Mouse (Mus musculus): ENCODE results near the gene Proser2. TPM values are rescaled to one million over a fixed set of nuclear protein-coding genes. Genes with fewer than 3 reads are reported as not detected.

Gene Proser2
- polyA plus RNA-seq (2017; shearing (Covaris generic)): not detected

DNA sequence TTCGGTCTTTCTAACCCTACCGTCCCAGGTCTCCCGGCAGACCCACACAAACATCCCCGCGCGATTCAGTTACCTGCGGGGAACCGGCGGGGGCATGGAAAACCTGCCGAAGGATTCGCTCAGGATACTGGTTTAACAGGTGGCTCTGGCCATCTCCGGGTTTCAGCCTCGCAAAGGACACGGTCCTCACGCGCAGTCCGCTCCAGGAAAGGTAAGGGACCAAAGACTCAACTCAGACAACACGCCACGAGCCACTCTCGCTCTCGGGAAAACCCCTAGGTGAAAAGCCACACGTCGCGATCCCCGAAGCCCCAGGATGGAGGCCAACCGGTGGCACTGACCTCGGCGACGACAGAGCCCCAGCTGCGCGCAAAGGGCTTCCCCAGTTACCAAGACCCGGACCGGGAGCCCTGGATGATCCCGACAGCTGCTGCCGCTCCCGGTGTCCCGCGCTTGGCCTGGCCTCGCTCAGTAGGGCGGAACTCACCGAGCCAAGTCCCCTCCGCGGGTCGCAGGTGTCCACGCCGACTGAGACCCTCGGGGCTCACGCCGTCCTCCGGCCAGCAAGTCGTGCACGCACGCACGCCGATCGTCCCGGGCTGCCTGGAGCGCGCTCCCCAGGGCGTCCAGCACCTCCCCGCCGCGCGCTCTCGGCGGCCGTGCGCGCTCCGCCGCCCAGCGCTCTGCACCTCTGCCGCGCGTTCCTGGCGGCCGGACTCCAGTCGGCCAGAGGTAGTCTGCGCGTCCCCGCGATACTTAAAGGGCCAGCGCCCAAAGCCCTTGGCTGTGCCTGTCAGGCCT lies at the start of gene Proser2:
TSS of gene Proser2 (minus strand) at position 657 of the 801 bp plus-strand sequence.

Other genes starting within 250 kb of the Proser2 start
- gene Sec61a2, start 234.8 kb downstream of the Proser2 start, polyA plus RNA-seq (2017; shearing (Covaris generic)): 26.4 TPM
- not detected for gene Dhtkd1, start 187.4 kb downstream of the Proser2 start, polyA plus RNA-seq (2017; shearing (Covaris generic))
- gene Upf2, start 178.7 kb downstream of the Proser2 start, polyA plus RNA-seq (2017; shearing (Covaris generic)): 18.5 TPM
- gene Echdc3, start 82.8 kb upstream of the Proser2 start, polyA plus RNA-seq (2017; shearing (Covaris generic)): 0.16 TPM
- 14.4 TPM for gene Usp6nl, start 192.5 kb upstream of the Proser2 start, polyA plus RNA-seq (2017; shearing (Covaris generic))